Mouse (Mus musculus) adrenal gland (tissue): ENCODE measurements around the gene Trnp1.

Experiments used
- intact Hi-C: fragments of 180-260 bp; cut with DNase I; formaldehyde crosslinking; loops from one replicate; pipeline ENCODE4 v1.15.1; 2025
- long read RNA-seq, 2 experiments: library from polyadenylated mRNA; unstranded; transcript quantifications; one replicate each; pipeline ENCODE4 v2.0.0; 2020; ENCODE audit warnings: borderline replicate concordance in 1 of 2; ENCODE audit not compliant: insufficient replicate concordance in 1 of 2

Gene Trnp1
- long read RNA-seq, experiment 1, partial matches to known transcripts, result 0 of 3 reads
- long read RNA-seq, experiment 1, other reads (novel, unspliced or antisense), result 2 of 3 reads
- long read RNA-seq, experiment 2, result 0 reads

DNA sequence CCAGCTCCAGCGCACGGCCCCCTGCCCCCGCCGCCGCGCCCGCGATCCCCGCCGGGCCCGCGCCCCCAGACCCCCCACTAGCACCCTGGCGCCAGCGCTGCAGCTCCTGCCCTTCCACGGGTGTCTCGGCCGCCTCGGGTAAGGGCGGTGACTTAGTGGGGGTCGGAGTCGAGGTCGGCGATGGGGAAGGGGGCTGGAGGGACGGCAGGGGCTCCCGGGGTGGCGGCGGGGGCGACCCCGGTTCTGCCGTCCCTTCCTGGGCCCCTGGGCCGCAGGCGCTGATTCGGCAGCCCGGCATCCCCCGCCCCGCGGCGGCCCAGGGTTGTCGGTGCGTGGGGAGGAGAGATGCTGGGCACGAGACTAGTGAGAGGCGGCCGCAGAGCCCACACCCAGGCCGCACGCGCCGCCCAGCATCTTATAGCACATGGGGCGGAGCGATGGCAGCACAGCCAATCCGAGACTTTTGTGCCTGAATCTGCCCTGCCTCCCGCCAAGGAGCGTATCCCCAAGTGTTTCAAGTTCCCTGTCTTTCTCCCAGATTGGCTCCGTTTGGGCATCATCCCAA, at the start of gene Trnp1:
Gene Trnp1 (minus strand): TSS at position 391 of the 565 bp plus-strand sequence.
- intact Hi-C loops, result no loop called here

DNA sequence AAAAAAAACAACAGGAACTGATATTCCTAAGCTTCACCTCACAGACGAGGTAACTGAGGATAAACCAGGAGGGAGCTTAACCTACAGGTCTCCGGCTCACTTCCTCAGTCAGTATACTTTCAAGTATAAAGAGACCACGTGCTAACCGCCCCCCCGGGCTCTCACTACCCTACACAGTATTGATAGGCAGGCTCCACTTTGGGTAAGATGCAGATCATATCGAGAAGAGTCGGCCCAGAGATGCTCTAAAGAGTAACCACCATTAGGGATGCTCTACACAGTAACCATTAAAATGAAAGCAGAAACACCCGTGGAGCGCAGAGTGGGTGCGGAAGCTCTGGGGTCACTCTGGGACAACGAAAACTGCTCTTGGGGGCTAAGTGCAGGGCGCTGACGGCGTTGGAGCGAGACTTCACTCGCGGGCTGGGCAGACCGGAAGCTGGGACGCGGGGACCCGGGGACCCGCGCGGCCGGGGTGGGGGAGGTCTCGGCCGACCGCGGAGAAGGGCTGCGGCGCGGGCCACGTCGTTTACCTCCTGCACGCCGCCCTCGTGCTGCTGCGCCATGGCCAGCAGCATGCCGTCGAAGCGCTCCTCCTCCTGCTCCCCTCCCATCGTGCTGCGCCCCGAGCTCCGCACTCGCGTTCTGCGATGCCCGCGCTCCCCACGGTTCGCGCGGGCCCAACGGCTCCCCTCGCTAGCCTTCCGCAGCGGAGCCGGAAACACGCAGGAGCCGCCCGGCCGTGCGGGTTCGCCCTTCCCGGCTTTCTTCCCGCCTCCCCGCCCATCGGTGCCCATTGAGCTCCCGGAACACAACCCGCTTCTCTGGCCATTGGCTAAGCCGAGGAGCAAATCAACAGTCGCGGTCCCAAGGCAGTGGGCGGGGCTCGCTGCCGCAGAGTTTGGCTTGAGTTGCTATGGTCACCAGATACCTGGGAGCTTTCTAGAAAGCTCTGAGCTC, 47.2 kb upstream of the Trnp1 start, which contains the start of gene Nudc:
Gene Nudc (minus strand): TSS at position 725 of the 960 bp plus-strand sequence.
- intact Hi-C loops, result no loop called here

- intact Hi-C loops, result no loop called here
These were observed 38.3 kb upstream of the Trnp1 start for GRCm38 (mm10) chr4:133536652-133537051.

DNA sequence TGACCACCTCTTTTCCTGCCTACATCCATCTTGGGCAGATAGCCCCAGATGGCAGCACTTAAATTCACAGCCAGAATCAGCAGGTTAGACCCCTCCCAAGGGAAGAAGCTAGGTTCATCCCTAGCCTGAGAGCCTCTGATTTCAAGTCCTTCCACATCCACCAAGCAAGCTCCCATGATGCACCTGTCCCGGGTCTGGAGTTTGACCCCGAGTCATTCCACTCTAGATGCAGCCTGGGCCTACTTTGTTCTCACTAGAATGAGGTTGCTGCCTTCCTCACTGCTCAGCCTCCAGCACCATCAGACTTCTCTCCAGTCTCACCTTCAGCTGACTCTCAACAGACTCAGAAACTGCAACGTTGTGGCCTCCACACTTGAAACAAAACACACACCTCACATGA, 37.7 kb upstream of the Trnp1 start:
- intact Hi-C loops, result no loop called here

GRCm38 (mm10) chr4:133532777-133533176, 34.4 kb upstream of the Trnp1 start:
- intact Hi-C loops, result no loop called here

- intact Hi-C loops, result no loop called here
These were observed 29.4 kb upstream of the Trnp1 start for GRCm38 (mm10) chr4:133527788-133528187.

- intact Hi-C loops, result no loop called here
These were observed 23.2 kb upstream of the Trnp1 start for GRCm38 (mm10) chr4:133521502-133521901.

DNA sequence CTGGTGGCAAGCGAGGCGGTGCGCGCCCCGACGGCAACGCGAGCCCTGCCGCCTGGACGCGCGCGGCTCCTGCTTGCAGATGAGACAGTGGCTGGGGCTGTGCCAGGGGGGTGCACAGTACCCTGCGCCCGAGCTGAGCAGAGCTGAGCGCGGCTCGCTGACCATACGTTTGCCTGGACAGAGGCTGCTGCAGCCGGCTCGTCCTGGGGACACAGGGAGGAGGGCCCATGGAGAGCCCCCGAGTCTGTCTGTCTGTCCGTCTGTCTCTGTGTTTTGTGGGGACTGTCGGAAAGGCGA, 21.0 kb upstream of the Trnp1 start:
- intact Hi-C loops, result no loop called here

DNA sequence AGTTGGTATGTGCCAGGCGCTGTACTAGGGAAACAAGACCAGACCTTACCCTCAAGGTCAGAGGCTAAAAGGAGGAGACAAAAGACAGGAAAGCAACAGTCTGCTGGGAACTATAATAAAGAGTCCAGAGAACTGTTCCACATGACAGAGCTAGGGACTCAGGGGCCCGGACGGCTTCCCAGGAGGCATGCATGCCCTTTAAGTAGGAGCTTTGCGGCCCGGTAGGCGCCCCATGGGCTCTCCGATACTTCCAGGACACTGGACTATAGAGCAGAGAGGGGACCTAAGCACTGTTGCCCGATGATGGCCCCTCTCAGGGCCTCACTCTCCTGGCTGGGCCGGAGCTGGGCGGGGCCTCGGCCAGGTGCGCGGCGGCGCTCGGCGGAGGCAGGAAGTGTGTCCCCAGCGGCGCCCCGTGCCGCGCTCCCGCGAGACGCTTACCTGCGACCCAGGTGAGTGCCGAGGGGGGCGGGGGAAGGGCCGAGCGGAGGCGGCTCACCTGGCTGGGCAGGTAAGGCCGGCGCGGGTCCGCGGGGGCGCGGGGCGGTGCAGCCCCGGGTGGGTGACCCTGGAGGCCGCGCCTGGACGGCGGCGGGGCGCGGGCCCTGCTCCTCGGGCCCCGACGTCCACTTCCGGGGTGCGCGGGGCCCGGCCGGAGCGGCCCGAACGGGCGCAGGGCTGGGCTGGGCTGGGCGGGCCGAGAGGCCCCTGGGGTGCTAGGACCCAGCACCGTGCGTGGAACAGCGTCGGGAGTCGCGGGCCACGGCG, 20.4 kb upstream of the Trnp1 start, which contains the start of gene Kdf1:
Gene Kdf1 (plus strand): TSS at position 363 of the 768 bp plus-strand sequence.
- intact Hi-C loops, result no loop called here

DNA sequence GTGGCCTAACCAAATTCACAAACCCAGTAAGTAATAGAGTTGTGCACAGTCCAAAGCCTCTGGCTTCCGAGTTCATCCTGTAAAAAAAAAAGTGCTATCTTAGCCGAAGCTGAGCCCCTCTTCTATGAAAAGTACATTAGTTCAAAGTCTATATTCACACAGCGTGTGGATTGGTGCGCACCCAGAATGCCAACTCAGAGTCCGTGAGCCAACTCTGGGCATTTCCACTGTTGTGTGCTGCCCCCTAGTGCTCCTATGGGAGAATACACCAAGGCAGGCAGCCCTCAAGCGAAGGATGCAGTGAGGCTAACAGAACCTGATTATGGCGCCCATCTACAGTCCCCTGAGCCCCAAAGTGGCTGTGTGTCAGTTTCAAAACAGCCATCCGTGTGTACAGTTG, 14.6 kb upstream of the Trnp1 start:
- intact Hi-C loops, result loop anchor here (5.0 kb wide), 2 partner anchors 36 to 91 kb away; no protein-coding TSS in a partner anchor

DNA sequence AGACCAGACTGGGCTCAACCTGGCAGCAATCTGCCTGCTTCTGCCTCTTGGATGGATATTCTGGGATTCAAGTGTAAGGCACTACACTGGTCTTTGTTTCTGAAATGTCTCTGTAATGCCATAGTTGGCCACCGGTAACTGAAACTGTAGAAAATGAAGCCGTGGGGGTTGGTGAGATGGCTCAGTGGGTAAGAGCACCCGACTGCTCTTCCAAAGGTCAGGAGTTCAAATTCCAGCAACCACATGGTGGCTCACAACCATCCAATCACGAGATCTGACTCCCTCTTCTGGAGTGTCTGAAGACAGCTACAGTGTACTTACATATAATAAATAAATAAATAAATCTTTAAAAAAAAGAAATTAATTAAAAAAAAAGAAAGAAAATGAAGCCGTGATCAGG, 14.2 kb upstream of the Trnp1 start:
- intact Hi-C loops, result loop anchor here (5.0 kb wide), 2 partner anchors 35 to 90 kb away; no protein-coding TSS in a partner anchor

- intact Hi-C loops, result loop anchor here (5.0 kb wide), 2 partner anchors 34 to 89 kb away; no protein-coding TSS in a partner anchor
These were observed 12.7 kb upstream of the Trnp1 start for GRCm38 (mm10) chr4:133511050-133511449.

GRCm38 (mm10) chr4:133508990-133509389, 10.6 kb upstream of the Trnp1 start:
- intact Hi-C loops, result no loop called here

GRCm38 (mm10) chr4:133506573-133506972, 8.2 kb upstream of the Trnp1 start:
- intact Hi-C loops, result no loop called here

- intact Hi-C loops, result no loop called here
These were observed 6.6 kb upstream of the Trnp1 start for GRCm38 (mm10) chr4:133504755-133505485.

DNA sequence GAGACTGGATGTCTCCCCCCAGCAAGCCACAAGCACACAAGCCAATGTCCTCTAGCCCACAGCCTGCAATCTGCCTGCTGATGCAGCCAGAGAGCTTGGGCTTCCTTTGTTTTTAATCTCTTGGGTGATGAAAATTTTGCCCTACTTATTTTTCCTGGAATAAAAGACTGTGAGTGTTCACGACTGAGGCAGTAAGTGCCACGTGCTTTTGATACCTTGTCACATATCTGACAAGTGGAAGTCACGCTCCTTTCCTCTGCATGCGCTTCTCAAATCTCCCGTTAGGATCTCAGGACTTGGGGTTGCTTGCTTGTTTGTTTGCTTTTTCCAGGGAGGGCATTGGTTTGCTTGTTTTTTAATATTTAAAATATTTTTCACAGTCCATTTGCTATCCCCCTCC, 6.0 kb upstream of the Trnp1 start:
- intact Hi-C loops, result no loop called here

GRCm38 (mm10) chr4:133501514-133501913, 3.2 kb upstream of the Trnp1 start:
- intact Hi-C loops, result no loop called here

DNA sequence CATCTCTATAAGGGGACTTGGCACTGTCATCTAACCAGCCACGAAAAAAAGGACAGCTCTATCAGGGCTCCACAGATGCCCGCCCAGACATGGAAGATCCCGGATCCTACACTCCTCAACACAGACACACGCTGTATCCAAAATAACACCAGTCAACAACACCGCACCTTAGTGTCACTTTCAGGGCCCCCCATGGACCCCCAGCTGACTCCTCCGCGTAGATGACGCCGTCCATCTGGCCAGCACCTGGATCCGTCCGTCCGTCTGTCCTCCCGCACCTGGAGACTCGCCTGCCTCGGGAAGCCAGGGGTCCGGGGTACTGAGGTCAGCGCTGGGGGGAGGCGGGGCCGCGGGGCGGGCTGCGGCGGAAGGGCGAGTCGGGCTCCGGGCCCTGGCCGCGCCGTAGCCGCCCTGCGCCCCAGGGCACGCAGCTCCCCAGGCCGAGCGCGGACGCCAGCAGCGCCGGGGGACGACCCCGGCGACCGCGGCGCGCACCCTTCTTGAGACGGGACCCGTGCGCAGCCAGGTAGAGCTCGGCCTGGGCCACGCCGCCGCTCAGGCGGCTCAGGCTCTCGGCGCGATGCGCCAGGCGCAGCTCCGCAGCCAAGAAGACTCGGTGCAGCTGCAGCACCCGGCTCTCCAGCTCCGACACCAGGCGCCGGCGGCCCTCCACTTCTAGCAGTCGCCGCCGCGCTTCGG, 740 bp downstream of the Trnp1 start:
- intact Hi-C loops, result no loop called here

DNA sequence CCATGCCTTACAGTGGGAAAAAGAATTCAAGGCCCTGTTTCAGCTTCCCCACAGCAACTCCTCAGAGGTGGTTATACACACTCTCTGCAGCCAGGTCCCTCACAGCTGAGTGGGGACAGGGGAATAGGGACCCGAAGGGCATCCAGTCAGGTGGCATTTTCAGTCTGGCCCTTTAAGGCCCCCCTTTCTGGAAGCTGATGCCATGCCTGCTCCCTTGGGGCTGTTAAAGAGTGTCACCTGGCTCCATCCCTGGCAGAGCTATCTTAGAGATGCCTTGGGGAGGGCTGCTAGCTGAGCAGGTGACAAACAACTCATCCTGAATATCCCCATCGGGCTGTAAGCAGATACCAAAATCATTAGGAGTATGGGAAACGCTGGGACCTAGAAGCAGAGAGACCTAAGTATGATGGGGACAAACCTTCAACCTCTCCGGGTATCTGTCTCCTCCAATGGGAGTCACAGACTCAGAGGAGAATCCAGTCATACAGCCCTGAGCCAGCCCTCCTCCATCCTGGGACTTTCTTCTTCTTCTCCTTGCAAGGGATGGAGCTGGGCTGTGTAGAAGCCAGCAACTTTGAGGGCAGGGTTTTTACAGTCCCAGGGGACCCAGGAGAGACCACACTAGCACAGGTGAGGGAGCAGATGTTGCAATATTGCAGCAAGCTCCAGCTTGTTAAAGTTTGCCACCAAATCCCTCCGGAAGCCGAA, 1.5 kb downstream of the Trnp1 start:
- intact Hi-C loops, result no loop called here
